Comparison of ENCODE assay signal across 22 mouse cellular contexts in genomic region chr1:135286311-135286710, GRCm38 (mm10). TPM values are rescaled to one million over a fixed set of nuclear protein-coding genes. Genes with fewer than 3 reads are reported as not detected.
A peak's percentile ranks its signal among the peaks of the same experiment; 100 is the strongest.
DNase-seq lines count a peak whose midpoint lies in the region; ATAC-seq and TF ChIP-seq lines count a peak whose summit lies in the region.
"Had no signal": no experiment of that assay in that cellular context is flagged by ENCODE, and none has a peak within 500 bp of the region (broad histone marks: within the 10 kb centered on the region; RNA-seq: fewer than 3 reads in every experiment).

No protein-coding gene starts in this region.

- intact Hi-C loops in heart, adult 2 months (cut with DNase I): no loop called here

- H3K79me2 ChIP-seq in heart, adult 2 months (replicated peaks; ENCODE audit: control insufficient read depth, insufficient read depth, low read length): no peaks in the 10 kb centered on the region

- no peak for TF ChIP-seq CTCF in heart, adult 2 months (IDR thresholded peaks at IDR 0.05)
- TF ChIP-seq CTCF in midbrain, postnatal 0 days (IDR thresholded peaks at IDR 0.05): no peak

- no peak overlapping the region for H3K9ac ChIP-seq in heart, adult 2 months (ENCODE audit: low read depth, low read length)
- no peak overlapping the region for H3K9ac ChIP-seq in kidney, embryonic 16.5 days (replicated peaks; ENCODE audit: low read length)
- 0 out of 2 replicates have a peak overlapping the region, but pooled peaks have one; percentile 21 for H3K9ac ChIP-seq in limb, embryonic 14.5 days (ENCODE audit: low read depth, low read length, severe bottlenecking)
- H3K9ac ChIP-seq in midbrain, embryonic 11.5 days (ENCODE audit: low read length): no peak overlapping the region
- H3K9ac ChIP-seq in midbrain, postnatal 0 days (replicated peaks; ENCODE audit: low read length, poor library complexity, severe bottlenecking): no peak overlapping the region
- H3K9ac ChIP-seq: embryonic facial prominence, embryonic 12.5 days; forebrain, embryonic 15.5 days; heart, embryonic 12.5 days; hindbrain, embryonic 13.5 days had no signal

- no peak for TF ChIP-seq POLR2A in heart, adult 2 months (IDR thresholded peaks at IDR 0.05; ENCODE audit: insufficient read depth, low read depth, low read length)
- TF ChIP-seq POLR2A in limb, embryonic 14.5 days (IDR thresholded peaks at IDR 0.05; ENCODE audit: borderline replicate concordance, extremely low read depth, insufficient read depth, insufficient read length): no peak

- H3K27me3 ChIP-seq in heart, adult 2 months (ENCODE audit: control insufficient read depth, insufficient read depth, low read length): no peaks in the 10 kb centered on the region
- no peaks in the 10 kb centered on the region for H3K27me3 ChIP-seq in heart, embryonic 10.5 days (ENCODE audit: insufficient read depth, poor library complexity, severe bottlenecking)
- H3K27me3 ChIP-seq in kidney, embryonic 16.5 days (ENCODE audit: insufficient read depth, low read length): no peaks in the 10 kb centered on the region
- no peaks in the 10 kb centered on the region for H3K27me3 ChIP-seq in limb, embryonic 14.5 days (ENCODE audit: control insufficient read depth, insufficient read depth, low read length)
- H3K27me3 ChIP-seq in limb, embryonic 10.5 days (ENCODE audit: low read depth, poor library complexity, severe bottlenecking): no peaks in the 10 kb centered on the region
- no peaks in the 10 kb centered on the region for H3K27me3 ChIP-seq in midbrain, embryonic 11.5 days (ENCODE audit: control insufficient read depth, insufficient read depth, low read length)
- no peaks in the 10 kb centered on the region for H3K27me3 ChIP-seq in midbrain, postnatal 0 days (ENCODE audit: insufficient read depth, low read length)
- H3K27me3 ChIP-seq: CH12.LX; embryonic facial prominence, embryonic 12.5 days; forebrain, embryonic 15.5 days; heart, embryonic 12.5 days; hindbrain, embryonic 13.5 days; Patski had no signal

- H3K4me2 ChIP-seq in kidney, embryonic 16.5 days (replicated peaks; ENCODE audit: low read depth, low read length): no peak overlapping the region; the same call in 1 of the 2 replicates
- no peak overlapping the region for H3K4me2 ChIP-seq in limb, embryonic 14.5 days (replicated peaks; ENCODE audit: low read depth, low read length, severe bottlenecking)
- no peak overlapping the region for H3K4me2 ChIP-seq in midbrain, embryonic 11.5 days
- H3K4me2 ChIP-seq in midbrain, postnatal 0 days (ENCODE audit: low read depth, low read length, poor library complexity, severe bottlenecking): no peak overlapping the region
- H3K4me2 ChIP-seq: embryonic facial prominence, embryonic 12.5 days; forebrain, embryonic 15.5 days; heart, embryonic 12.5 days; hindbrain, embryonic 13.5 days had no signal

- TF ChIP-seq EP300 in heart, adult 2 months (IDR thresholded peaks at IDR 0.05; ENCODE audit: insufficient read depth, low read depth, low read length): no peak

- no peaks in the 10 kb centered on the region for H3K36me3 ChIP-seq in heart, adult 2 months (ENCODE audit: control insufficient read depth, insufficient read depth, low read length)
- H3K36me3 ChIP-seq in heart, embryonic 10.5 days: no peaks in the 10 kb centered on the region
- H3K36me3 ChIP-seq in kidney, embryonic 16.5 days (ENCODE audit: insufficient read depth, low read length): no peaks in the 10 kb centered on the region
- H3K36me3 ChIP-seq in limb, embryonic 14.5 days (ENCODE audit: control insufficient read depth, insufficient read depth, low read length): no peaks in the 10 kb centered on the region
- peaks cover 8% of the 10 kb centered on the region for H3K36me3 ChIP-seq in limb, embryonic 10.5 days
- no peaks in the 10 kb centered on the region for H3K36me3 ChIP-seq in midbrain, embryonic 11.5 days (ENCODE audit: control insufficient read depth, insufficient read depth, low read length)
- no peaks in the 10 kb centered on the region for H3K36me3 ChIP-seq in midbrain, postnatal 0 days (ENCODE audit: insufficient read depth, low read length)
- H3K36me3 ChIP-seq: embryonic facial prominence, embryonic 12.5 days; forebrain, embryonic 15.5 days; hindbrain, embryonic 13.5 days had no signal

- H3K27ac ChIP-seq in heart, adult 2 months: peak overlapping the region; percentile 58
- no peak overlapping the region for H3K27ac ChIP-seq in heart, embryonic 10.5 days
- 0 out of 2 replicates have a peak overlapping the region, but pooled peaks have one; percentile 24 for H3K27ac ChIP-seq in kidney, embryonic 16.5 days (ENCODE audit: low read length)
- H3K27ac ChIP-seq in limb, embryonic 14.5 days (replicated peaks; ENCODE audit: low read depth, low read length): no peak overlapping the region
- no peak overlapping the region for H3K27ac ChIP-seq in limb, embryonic 10.5 days
- no peak overlapping the region for H3K27ac ChIP-seq in midbrain, embryonic 11.5 days (ENCODE audit: low read depth, low read length)
- H3K27ac ChIP-seq in midbrain, postnatal 0 days (ENCODE audit: low read depth, low read length): no peak overlapping the region
- H3K27ac ChIP-seq: embryonic facial prominence, embryonic 12.5 days; forebrain, embryonic 15.5 days; hindbrain, embryonic 13.5 days; hindbrain, postnatal 0 days had no signal

- no peaks in the 10 kb centered on the region for H3K9me3 ChIP-seq in heart, embryonic 10.5 days
- H3K9me3 ChIP-seq in kidney, embryonic 16.5 days (ENCODE audit: low read length): no peaks in the 10 kb centered on the region
- H3K9me3 ChIP-seq in limb, embryonic 14.5 days (ENCODE audit: control insufficient read depth, low read length): no peaks in the 10 kb centered on the region
- H3K9me3 ChIP-seq in limb, embryonic 10.5 days (replicated peaks): no peaks in the 10 kb centered on the region
- H3K9me3 ChIP-seq in midbrain, embryonic 11.5 days (ENCODE audit: control insufficient read depth, low read length): no peaks in the 10 kb centered on the region
- H3K9me3 ChIP-seq in midbrain, postnatal 0 days (ENCODE audit: low read length): no peaks in the 10 kb centered on the region
- H3K9me3 ChIP-seq: embryonic facial prominence, embryonic 12.5 days; forebrain, embryonic 15.5 days; heart, embryonic 12.5 days; hindbrain, embryonic 13.5 days had no signal

- 49% methylated on average over 2 of the region's 2 CpGs for WGBS in heart, adult 2 months
- 36% methylated on average over 2 of the region's 2 CpGs for WGBS in heart, embryonic 10.5 days
- 60% methylated on average over 2 of the region's 2 CpGs for WGBS in kidney, embryonic 16.5 days
- 57% methylated on average over 2 of the region's 2 CpGs for WGBS in limb, embryonic 14.5 days
- 75% methylated on average over 2 of the region's 2 CpGs for WGBS in limb, embryonic 10.5 days
- 68% methylated on average over 2 of the region's 2 CpGs for WGBS in midbrain, embryonic 11.5 days
- WGBS in midbrain, postnatal 0 days: 77% methylated on average over 2 of the region's 2 CpGs

- ATAC-seq in kidney, embryonic 16.5 days (ENCODE audit: low FRiP score, low TSS enrichment): no peak
- ATAC-seq in limb, embryonic 14.5 days (ENCODE audit: low FRiP score, low read depth): no peak
- no peak for ATAC-seq in midbrain, embryonic 11.5 days (ENCODE audit: low FRiP score)
- ATAC-seq in midbrain, postnatal 0 days (ENCODE audit: low FRiP score): no peak
- ATAC-seq: activated CD4-positive, CD25-positive, alpha-beta regulatory T cell, adult 4 months; forebrain, embryonic 15.5 days; hindbrain, postnatal 0 days; Patski had no signal

- DNase-seq in heart, adult 2 months: no peak
- no peak for DNase-seq in heart, embryonic 10.5 days (ENCODE audit: low spot score)
- no peak for DNase-seq in kidney, adult 11 months
- no peak for DNase-seq in limb, embryonic 14.5 days (ENCODE audit: low spot score)
- DNase-seq in limb, embryonic 10.5 days (ENCODE audit: low spot score): no peak
- peak; percentile 2 for DNase-seq in midbrain, embryonic 11.5 days (ENCODE audit: low spot score, missing footprints)
- no peak for DNase-seq in midbrain, postnatal 0 days (ENCODE audit: low spot score)
- DNase-seq: adrenal gland, postnatal 14 days; cerebellum, adult 11-12 months; cerebellum, adult 9-10 months; cerebellum, postnatal 25 days; gastrocnemius, postnatal 14 days had no signal

- no peak overlapping the region for H3K4me3 ChIP-seq in heart, adult 2 months
- no peak overlapping the region for H3K4me3 ChIP-seq in heart, embryonic 10.5 days
- no peak overlapping the region for H3K4me3 ChIP-seq in kidney, embryonic 16.5 days (ENCODE audit: low read length)
- no peak overlapping the region for H3K4me3 ChIP-seq in limb, embryonic 14.5 days (replicated peaks; ENCODE audit: low read length)
- H3K4me3 ChIP-seq in limb, embryonic 10.5 days: no peak overlapping the region
- H3K4me3 ChIP-seq in midbrain, embryonic 11.5 days (ENCODE audit: low read depth, low read length): no peak overlapping the region
- no peak overlapping the region for H3K4me3 ChIP-seq in midbrain, postnatal 0 days (ENCODE audit: low read depth, low read length)
- H3K4me3 ChIP-seq: embryonic facial prominence, embryonic 12.5 days; forebrain, embryonic 15.5 days; heart, embryonic 12.5 days; hindbrain, embryonic 13.5 days had no signal

- H3K4me1 ChIP-seq in heart, adult 2 months (ENCODE audit: control insufficient read depth, insufficient read depth, low read length): peaks cover 6% of the 10 kb centered on the region
- peaks cover 14% of the 10 kb centered on the region for H3K4me1 ChIP-seq in heart, embryonic 10.5 days
- peaks cover 17% of the 10 kb centered on the region; the same call in 1 of the 2 replicates for H3K4me1 ChIP-seq in kidney, embryonic 16.5 days (ENCODE audit: insufficient read depth, low read length)
- peaks cover 6% of the 10 kb centered on the region for H3K4me1 ChIP-seq in limb, embryonic 14.5 days (ENCODE audit: control insufficient read depth, insufficient read depth, low read length)
- H3K4me1 ChIP-seq in limb, embryonic 10.5 days: peaks cover 24% of the 10 kb centered on the region
- peaks cover 6% of the 10 kb centered on the region; the same call in 1 of the 2 replicates for H3K4me1 ChIP-seq in midbrain, embryonic 11.5 days (ENCODE audit: control insufficient read depth, insufficient read depth, low read length)
- H3K4me1 ChIP-seq in midbrain, postnatal 0 days (ENCODE audit: insufficient read depth, low read length): no peaks in the 10 kb centered on the region

RNA-seq across cellular contexts. Expression of gene Rnpep, which starts 2.4 kb away (rescaled TPM):
- total RNA-seq in heart, adult 2 months (2021): 10 to 100 TPM; 20.0 to 22.6 TPM
- polyA plus RNA-seq in heart, adult 2 months (2012; rRNA removed): 14.0 and 14.4 TPM in 2 replicates
- polyA plus RNA-seq in heart, embryonic 10.5 days (2016; fragmentation: Nextera tagmentation; extraction: Ambion mirVana): 63.4 and 70.0 TPM in 2 replicates
- 89.8 and 91.8 TPM in 2 replicates for polyA plus RNA-seq in kidney, embryonic 16.5 days (2015; fragmentation: Nextera tagmentation; extraction: Ambion mirVana)
- polyA plus RNA-seq in limb, embryonic 14.5 days (2012; rRNA removed): 39.4 and 39.6 TPM in 2 replicates
- polyA plus RNA-seq in limb, embryonic 14.5 days (2014; fragmentation: Nextera tagmentation; extraction: Ambion mirVana): 77.0 and 82.4 TPM in 2 replicates
- 103 and 113 TPM in 2 replicates for polyA plus RNA-seq in limb, embryonic 10.5 days (2016; fragmentation: Nextera tagmentation; extraction: Ambion mirVana)
- 95.8 and 96.2 TPM in 2 replicates for polyA plus RNA-seq in midbrain, embryonic 11.5 days (2014; fragmentation: Nextera tagmentation; extraction: Ambion mirVana)
- 76.3 and 79.7 TPM in 2 replicates for total RNA-seq in midbrain, postnatal 0 days (2014; rRNA removed)
- polyA plus RNA-seq in midbrain, postnatal 0 days (2015; fragmentation: Nextera tagmentation; extraction: Ambion mirVana): 49.2 and 52.4 TPM in 2 replicates

RNA-seq across cellular contexts. Expression of gene Timm17a, which starts 27.3 kb away (rescaled TPM):
- total RNA-seq in heart, adult 2 months (2021): 100 to 1,000 TPM; 325 to 370 TPM
- polyA plus RNA-seq in heart, adult 2 months (2012; rRNA removed): 185 and 239 TPM in 2 replicates
- 336 and 388 TPM in 2 replicates for polyA plus RNA-seq in heart, embryonic 10.5 days (2016; fragmentation: Nextera tagmentation; extraction: Ambion mirVana)
- 201 and 206 TPM in 2 replicates for polyA plus RNA-seq in kidney, embryonic 16.5 days (2015; fragmentation: Nextera tagmentation; extraction: Ambion mirVana)
- polyA plus RNA-seq in limb, embryonic 14.5 days (2012; rRNA removed): 51.7 and 56.1 TPM in 2 replicates
- polyA plus RNA-seq in limb, embryonic 14.5 days (2014; fragmentation: Nextera tagmentation; extraction: Ambion mirVana): 180 and 187 TPM in 2 replicates
- polyA plus RNA-seq in limb, embryonic 10.5 days (2016; fragmentation: Nextera tagmentation; extraction: Ambion mirVana): 201 and 243 TPM in 2 replicates
- 177 and 180 TPM in 2 replicates for polyA plus RNA-seq in midbrain, embryonic 11.5 days (2014; fragmentation: Nextera tagmentation; extraction: Ambion mirVana)
- total RNA-seq in midbrain, postnatal 0 days (2014; rRNA removed): 19.0 and 34.4 TPM in 2 replicates
- 165 and 166 TPM in 2 replicates for polyA plus RNA-seq in midbrain, postnatal 0 days (2015; fragmentation: Nextera tagmentation; extraction: Ambion mirVana)

RNA-seq across cellular contexts. Expression of gene Elf3, which starts 27.9 kb away (rescaled TPM):
- total RNA-seq in heart, adult 2 months (2021): not detected
- polyA plus RNA-seq in heart, adult 2 months (2012; rRNA removed): 2.0 TPM in 1 of 2 replicates, not detected in the other
- 1.2 and 2.8 TPM in 2 replicates for polyA plus RNA-seq in heart, embryonic 10.5 days (2016; fragmentation: Nextera tagmentation; extraction: Ambion mirVana)
- polyA plus RNA-seq in kidney, embryonic 16.5 days (2015; fragmentation: Nextera tagmentation; extraction: Ambion mirVana): 41.8 and 44.1 TPM in 2 replicates
- 2.3 and 2.8 TPM in 2 replicates for polyA plus RNA-seq in limb, embryonic 14.5 days (2012; rRNA removed)
- 4.5 and 6.4 TPM in 2 replicates for polyA plus RNA-seq in limb, embryonic 14.5 days (2014; fragmentation: Nextera tagmentation; extraction: Ambion mirVana)
- 8.2 and 8.8 TPM in 2 replicates for polyA plus RNA-seq in limb, embryonic 10.5 days (2016; fragmentation: Nextera tagmentation; extraction: Ambion mirVana)
- polyA plus RNA-seq in midbrain, embryonic 11.5 days (2014; fragmentation: Nextera tagmentation; extraction: Ambion mirVana): 0.21 and 0.42 TPM in 2 replicates
- 0.14 and 0.77 TPM in 2 replicates for total RNA-seq in midbrain, postnatal 0 days (2014; rRNA removed)
- 0.36 and 0.60 TPM in 2 replicates for polyA plus RNA-seq in midbrain, postnatal 0 days (2015; fragmentation: Nextera tagmentation; extraction: Ambion mirVana)
- total RNA-seq: hematopoietic stem cell, adult 5-6 weeks had no signal
- polyA plus RNA-seq: activated CD4-positive, CD25-positive, alpha-beta regulatory T cell, adult 4 months had no signal

RNA-seq across cellular contexts. Expression of gene Lmod1, which starts 38.3 kb away (rescaled TPM):
- total RNA-seq in heart, adult 2 months (2021): 1 to 10 TPM; 3.7 to 4.7 TPM
- 4.8 and 6.4 TPM in 2 replicates for polyA plus RNA-seq in heart, adult 2 months (2012; rRNA removed)
- 3.6 and 5.2 TPM in 2 replicates for polyA plus RNA-seq in heart, embryonic 10.5 days (2016; fragmentation: Nextera tagmentation; extraction: Ambion mirVana)
- polyA plus RNA-seq in kidney, embryonic 16.5 days (2015; fragmentation: Nextera tagmentation; extraction: Ambion mirVana): 1.8 and 2.9 TPM in 2 replicates
- 0.33 and 0.59 TPM in 2 replicates for polyA plus RNA-seq in limb, embryonic 14.5 days (2012; rRNA removed)
- polyA plus RNA-seq in limb, embryonic 14.5 days (2014; fragmentation: Nextera tagmentation; extraction: Ambion mirVana): 0.43 and 0.56 TPM in 2 replicates
- polyA plus RNA-seq in limb, embryonic 10.5 days (2016; fragmentation: Nextera tagmentation; extraction: Ambion mirVana): 0.28 and 0.39 TPM in 2 replicates
- 0.39 and 0.81 TPM in 2 replicates for polyA plus RNA-seq in midbrain, embryonic 11.5 days (2014; fragmentation: Nextera tagmentation; extraction: Ambion mirVana)
- total RNA-seq in midbrain, postnatal 0 days (2014; rRNA removed): 0.16 TPM in 1 of 2 replicates, not detected in the other
- 0.26 and 0.35 TPM in 2 replicates for polyA plus RNA-seq in midbrain, postnatal 0 days (2015; fragmentation: Nextera tagmentation; extraction: Ambion mirVana)
- total RNA-seq: CH12.LX; hematopoietic stem cell, adult 5-6 weeks; hindbrain, postnatal 0 days had no signal
- polyA plus RNA-seq: activated CD4-positive, CD25-positive, alpha-beta regulatory T cell, adult 4 months had no signal

Comparison
In these comparisons a context has a peak if more than half of its experiments do, and no peak if none do; other contexts are left out.
1. H3K27ac ChIP-seq: peak in heart, adult 2 months (single experiment) and kidney, embryonic 16.5 days (single experiment); none in heart, embryonic 10.5 days (single experiment), limb, embryonic 14.5 days (single experiment), limb, embryonic 10.5 days (single experiment), midbrain, embryonic 11.5 days (single experiment) and midbrain, postnatal 0 days (single experiment).